Mouse (Mus musculus) hindbrain, embryonic 15.5 days (tissue): Measurements from ENCODE around the gene Zfp654. TPM values are rescaled to one million over a fixed set of nuclear protein-coding genes. Genes with fewer than 3 reads are reported as not detected.

Source experiments
- ATAC-seq: fragments of 200-750 bp; cut with Nextera tagmentation; 2 replicates; pipeline ENCODE4 v1.8.0; 2017; ENCODE audit warnings: low read depth, moderate number of reproducible peaks, moderate TSS enrichment; ENCODE audit not compliant: low FRiP score
- H3K27ac ChIP-seq: fragments of 300-500 bp; sonication (generic); replicated peaks from 2 replicates; pipeline ENCODE4 v1.5.1; 2015; ENCODE audit warnings: mild to moderate bottlenecking, inconsistent platforms
- H3K27me3 ChIP-seq: fragments of 300-500 bp; sonication (generic); 2 replicates; pipeline ENCODE4 v1.6.1; 2015; ENCODE audit warnings: control low read depth, inconsistent platforms
- H3K36me3 ChIP-seq: fragments of 300-500 bp; sonication (generic); 2 replicates; pipeline ENCODE4 v1.6.1; 2015; ENCODE audit warnings: control low read depth, inconsistent platforms
- H3K4me1 ChIP-seq: fragments of 300-500 bp; sonication (generic); replicated peaks from 2 replicates; pipeline ENCODE4 v1.6.1; 2015; ENCODE audit warnings: control low read depth, inconsistent platforms
- H3K4me2 ChIP-seq: fragments of 300-500 bp; sonication (generic); 2 replicates; pipeline ENCODE4 v1.6.1; 2015; ENCODE audit warnings: moderate library complexity, mild to moderate bottlenecking, inconsistent platforms
- H3K4me3 ChIP-seq: fragments of 300-500 bp; sonication (generic); 2 replicates; pipeline ENCODE4 v1.5.1; 2015; ENCODE audit warnings: mild to moderate bottlenecking, inconsistent platforms
- H3K9ac ChIP-seq: fragments of 300-500 bp; sonication (generic); 2 replicates; pipeline ENCODE4 v1.6.1; 2015; ENCODE audit warnings: inconsistent platforms
- H3K9me3 ChIP-seq: fragments of 300-500 bp; sonication (generic); 2 replicates; pipeline ENCODE4 v1.6.1; 2016; ENCODE audit warnings: control low read depth, inconsistent platforms
- WGBS: fragments of 180-500 bp; shearing (Covaris S2); methylation state at CpG from one replicate; pipeline ENCODE4 v1.1.7; 2015; 5-methylcytosine and 5-hydroxymethylcytosine counted together
- polyA plus RNA-seq: library from polyadenylated mRNA; unstranded; fragments of >200 nt; fragmentation: Nextera tagmentation; extraction: Ambion mirVana; gene quantifications from 2 replicates; pipeline ENCODE4 v1.2.1, GENCODE M21; 2015

The Zfp654 gene
- polyA plus RNA-seq, 1 experiment from 2014 or later, result 5.1 TPM

- Histone ChIP-seq H3K9ac (no peak overlapping the region), H3K36me3 (peaks cover 4% of the 10 kb centered on the region), H3K9me3 (no peaks in the 10 kb centered on the region), H3K27ac (no peak overlapping the region), H3K27me3 (no peaks in the 10 kb centered on the region), H3K4me3 (no peak overlapping the region), H3K4me1 (no peaks in the 10 kb centered on the region), H3K4me2 (no peak overlapping the region)
- 90% methylated on average over 7 of the region's 7 CpGs for WGBS
- ATAC-seq, result no peak
Measured at GRCm38 (mm10) chr16:64757666-64758400, 93.6 kb downstream of the Zfp654 start.

GRCm38 (mm10) chr16:64756321-64756720, 95.1 kb downstream of the Zfp654 start:
- H3K9ac ChIP-seq, result no peak overlapping the region
- no peak overlapping the region for H3K4me2 ChIP-seq
- WGBS, result 87% methylated on average over 6 of the region's 6 CpGs
- H3K4me3 ChIP-seq, result no peak overlapping the region
- no peak for ATAC-seq
- no peaks in the 10 kb centered on the region for H3K36me3 ChIP-seq
- no peaks in the 10 kb centered on the region for H3K27me3 ChIP-seq
- H3K4me1 ChIP-seq, result no peaks in the 10 kb centered on the region
- no peaks in the 10 kb centered on the region for H3K9me3 ChIP-seq
- H3K27ac ChIP-seq, result no peak overlapping the region

GRCm38 (mm10) chr16:64754743-64755139, 96.7 kb downstream of the Zfp654 start:
- Histone ChIP-seq H3K4me3 (no peak overlapping the region), H3K27me3 (no peaks in the 10 kb centered on the region), H3K4me2 (no peak overlapping the region), H3K4me1 (no peaks in the 10 kb centered on the region), H3K9me3 (no peaks in the 10 kb centered on the region), H3K9ac (no peak overlapping the region), H3K36me3 (no peaks in the 10 kb centered on the region), H3K27ac (no peak overlapping the region)
- peak; percentile 74; the same call in 1 of the 2 replicates for ATAC-seq
- 37% methylated on average over 3 of the region's 3 CpGs for WGBS

GRCm38 (mm10) chr16:64753990-64754742, 97.3 kb downstream of the Zfp654 start:
- no peaks in the 10 kb centered on the region for H3K9me3 ChIP-seq
- no peak overlapping the region for H3K4me3 ChIP-seq
- no peak overlapping the region for H3K27ac ChIP-seq
- no peak overlapping the region for H3K9ac ChIP-seq
- H3K4me1 ChIP-seq, result no peaks in the 10 kb centered on the region
- H3K27me3 ChIP-seq, result no peaks in the 10 kb centered on the region
- ATAC-seq, result no peak
- no peaks in the 10 kb centered on the region for H3K36me3 ChIP-seq
- WGBS, result 56% methylated on average over 3 of the region's 3 CpGs
- H3K4me2 ChIP-seq, result no peak overlapping the region

- no peak overlapping the region for H3K4me2 ChIP-seq
- no peaks in the 10 kb centered on the region for H3K36me3 ChIP-seq
- no peak overlapping the region for H3K4me3 ChIP-seq
- H3K27ac ChIP-seq, result no peak overlapping the region
- H3K27me3 ChIP-seq, result no peaks in the 10 kb centered on the region
- no peak overlapping the region for H3K9ac ChIP-seq
- 9% methylated on average over 10 of the region's 10 CpGs for WGBS
- no peak; the same call in 1 of the 2 replicates for ATAC-seq
- H3K4me1 ChIP-seq, result no peaks in the 10 kb centered on the region
- H3K9me3 ChIP-seq, result no peaks in the 10 kb centered on the region
Measured at GRCm38 (mm10) chr16:64748237-64748636, 103.2 kb downstream of the Zfp654 start.

GRCm38 (mm10) chr16:64745089-64745488, 106.4 kb downstream of the Zfp654 start:
- WGBS, result 95% methylated on average over 4 of the region's 4 CpGs
- ATAC-seq, result no peak

GRCm38 (mm10) chr16:64737289-64737688, 114.2 kb downstream of the Zfp654 start:
- H3K4me1 ChIP-seq, result no peaks in the 10 kb centered on the region
- H3K27ac ChIP-seq, result no peak overlapping the region
- no peaks in the 10 kb centered on the region for H3K27me3 ChIP-seq
- H3K4me3 ChIP-seq, result no peak overlapping the region
- H3K9me3 ChIP-seq, result no peaks in the 10 kb centered on the region
- WGBS, result 93% methylated on average over 5 of the region's 5 CpGs
- H3K36me3 ChIP-seq, result no peaks in the 10 kb centered on the region
- H3K9ac ChIP-seq, result no peak overlapping the region
- H3K4me2 ChIP-seq, result no peak overlapping the region
- ATAC-seq, result no peak

More at GRCm38 (mm10) chr16:64745089-64745488, 106.4 kb downstream of the Zfp654 start:
- Histone ChIP-seq H3K27ac (no peak overlapping the region), H3K27me3 (no peaks in the 10 kb centered on the region), H3K36me3 (no peaks in the 10 kb centered on the region), H3K4me3 (no peak overlapping the region), H3K4me1 (no peaks in the 10 kb centered on the region), H3K9ac (no peak overlapping the region), H3K9me3 (no peaks in the 10 kb centered on the region), H3K4me2 (no peak overlapping the region)

Other genes with a start within 250 kb of the Zfp654 start
- not detected in 2 replicates for gene Csnka2ip, start 249.2 kb downstream of the Zfp654 start, polyA plus RNA-seq
- 17.0 and 18.8 TPM in 2 replicates for gene 4930453N24Rik, start 80.5 kb downstream of the Zfp654 start, polyA plus RNA-seq
- gene Cggbp1, start 344 bp upstream of the Zfp654 start, polyA plus RNA-seq, result 65.1 and 67.0 TPM in 2 replicates